Mouse (Mus musculus): ENCODE measurements around the gene Ccl1.

DNA sequence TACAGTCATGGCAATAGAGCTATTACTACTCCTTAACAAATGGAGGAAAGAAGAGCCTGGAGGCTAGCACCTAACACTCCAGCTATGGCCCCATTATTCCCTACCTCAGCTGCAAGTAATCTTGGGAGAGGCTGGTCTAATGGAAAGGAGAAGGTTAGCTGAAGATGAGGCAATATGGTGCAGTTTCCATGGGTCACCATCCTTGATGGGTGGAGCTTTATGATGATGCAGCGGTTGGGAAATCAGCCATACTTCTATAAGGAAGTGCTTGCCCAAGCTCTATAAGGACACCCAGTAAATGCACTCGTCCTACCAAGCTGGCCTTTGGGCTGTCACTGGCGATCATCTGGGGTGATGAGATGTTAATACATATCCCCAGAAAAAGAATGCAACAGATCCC, 107.7 kb downstream of the Ccl1 start:
- TF ChIP-seq CTCF (IDR thresholded peaks at IDR 0.05; ENCODE audit: low read depth, low read length) (no peak), POLR2A (IDR thresholded peaks at IDR 0.05; ENCODE audit: borderline replicate concordance, low read depth, low read length) (no peak)
